Mouse (Mus musculus) Muller cell, postnatal 12 days (primary cell): Measurements from ENCODE around the gene Hcn2.

ENCODE experiments used
- DNase-seq: peaks from one replicate; pipeline ENCODE4 v3.0.0-alpha.2; 2015; ENCODE audit errors: inconsistent ontology term

The Hcn2 gene

DNA sequence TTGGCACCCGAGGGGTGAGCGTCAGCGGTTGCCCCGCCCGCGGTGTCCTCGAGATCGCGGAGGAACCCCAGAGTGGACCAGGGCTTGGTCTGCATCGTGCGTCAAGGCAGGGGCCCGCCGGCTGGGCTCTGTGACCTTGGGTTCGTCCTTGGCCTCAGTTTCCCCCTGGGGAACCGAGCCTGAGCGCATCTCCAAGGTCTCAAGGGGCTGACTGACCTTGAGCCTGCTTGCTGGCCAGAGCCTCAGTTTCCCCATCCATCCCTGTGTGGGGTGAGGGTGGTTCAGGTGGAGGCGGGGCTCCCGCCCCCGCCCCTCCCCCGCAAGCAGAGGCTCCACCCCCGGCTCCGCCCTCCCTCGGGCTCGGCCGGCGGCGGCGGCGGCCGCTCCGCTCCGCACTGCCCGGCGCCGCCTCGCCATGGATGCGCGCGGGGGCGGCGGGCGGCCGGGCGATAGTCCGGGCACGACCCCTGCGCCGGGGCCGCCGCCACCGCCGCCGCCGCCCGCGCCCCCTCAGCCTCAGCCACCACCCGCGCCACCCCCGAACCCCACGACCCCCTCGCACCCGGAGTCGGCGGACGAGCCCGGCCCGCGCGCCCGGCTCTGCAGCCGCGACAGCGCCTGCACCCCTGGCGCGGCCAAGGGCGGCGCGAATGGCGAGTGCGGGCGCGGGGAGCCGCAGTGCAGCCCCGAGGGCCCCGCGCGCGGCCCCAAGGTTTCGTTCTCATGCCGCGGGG is at the start of gene Hcn2:
Hcn2 (plus strand) TSS at position 381 of the 734 bp plus-strand sequence.
- no peak for DNase-seq

DNA sequence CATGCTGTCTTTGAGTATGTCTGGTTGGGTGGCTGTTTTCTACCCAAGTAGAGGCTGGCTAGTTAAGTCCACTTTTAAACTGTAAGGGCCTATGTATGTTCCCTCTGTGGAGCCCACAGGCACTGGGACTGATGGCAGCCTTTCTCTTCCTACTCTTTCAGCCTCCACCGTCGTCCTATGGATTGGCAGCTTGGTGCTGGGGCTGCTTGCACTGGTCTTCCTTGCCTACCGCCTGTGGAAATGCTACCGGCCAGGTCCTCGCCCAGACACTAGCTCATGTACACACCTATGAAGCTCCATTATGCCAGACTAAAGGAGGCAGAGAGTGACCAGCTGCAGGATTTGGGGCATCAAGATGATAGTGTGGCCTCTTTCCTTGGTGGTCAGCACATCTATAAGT is 48.4 kb upstream of the Hcn2 start:
- DNase-seq: no peak

DNA sequence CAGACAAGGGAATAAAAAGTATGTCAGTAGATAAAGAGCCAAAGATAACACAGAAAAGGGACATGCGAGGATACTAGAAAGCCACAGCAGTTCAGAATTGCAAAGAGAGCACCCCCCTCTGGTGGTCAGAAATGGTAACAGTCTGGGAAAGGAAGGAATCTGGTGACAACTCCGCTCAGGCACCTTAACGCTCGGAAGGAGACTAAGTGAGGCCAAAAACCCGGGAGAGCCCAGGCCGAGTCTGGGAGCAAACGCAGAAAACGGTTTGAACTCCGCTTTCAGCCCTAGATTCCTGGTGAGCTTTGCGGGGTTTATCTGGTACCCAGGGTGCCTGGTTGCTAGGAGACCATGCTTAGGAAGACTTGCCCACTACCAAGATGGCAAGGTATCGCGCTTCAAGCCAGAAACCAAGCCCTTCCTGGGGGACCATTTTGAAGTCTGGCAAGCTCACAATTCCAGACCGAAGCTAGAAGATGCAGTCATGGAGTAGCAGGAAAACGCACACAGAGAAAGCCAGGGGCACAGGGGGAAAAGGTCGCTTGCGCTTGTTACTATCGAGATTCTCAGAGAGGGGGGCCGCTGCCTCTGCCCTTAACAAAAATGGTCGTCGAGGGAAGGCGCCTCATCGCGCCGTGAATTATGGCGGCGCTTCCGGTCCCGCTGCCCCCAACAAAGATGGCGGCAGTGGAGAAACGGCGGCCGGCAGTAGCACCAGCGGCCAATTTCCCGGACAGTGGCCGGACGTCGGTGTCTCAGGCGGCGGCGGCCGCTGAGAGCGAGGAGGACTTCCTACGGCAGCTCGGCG is 47.5 kb upstream of the Hcn2 start, which contains the start of gene Tpgs1:
Tpgs1 (plus strand) TSS at position 599 of the 805 bp plus-strand sequence.
- peak; percentile 97 for DNase-seq

DNA sequence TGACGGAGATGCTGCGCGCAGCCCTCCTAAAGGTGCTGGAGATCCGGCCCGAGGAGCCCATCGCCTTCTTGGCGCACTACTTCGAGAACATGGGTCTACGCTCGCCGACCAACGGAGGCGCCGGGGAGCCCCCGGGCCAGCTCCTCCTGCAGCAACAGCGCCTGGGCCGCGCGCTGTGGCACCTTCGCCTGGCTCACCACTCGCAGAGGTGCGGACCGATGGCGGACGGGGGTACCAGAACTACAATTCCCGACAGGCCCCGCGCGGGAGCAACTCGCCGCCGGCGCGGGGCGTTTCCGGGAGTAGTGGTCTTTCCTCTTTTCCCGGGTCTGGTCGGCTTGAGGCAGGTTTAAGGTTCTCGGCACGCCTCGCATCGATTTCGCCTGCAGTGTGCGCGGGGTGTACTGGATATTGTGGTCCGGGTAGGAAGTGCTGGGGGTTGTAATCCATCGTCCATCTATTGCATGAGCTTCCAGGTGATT is 46.8 kb upstream of the Hcn2 start:
- peak; percentile 70 for DNase-seq

DNA sequence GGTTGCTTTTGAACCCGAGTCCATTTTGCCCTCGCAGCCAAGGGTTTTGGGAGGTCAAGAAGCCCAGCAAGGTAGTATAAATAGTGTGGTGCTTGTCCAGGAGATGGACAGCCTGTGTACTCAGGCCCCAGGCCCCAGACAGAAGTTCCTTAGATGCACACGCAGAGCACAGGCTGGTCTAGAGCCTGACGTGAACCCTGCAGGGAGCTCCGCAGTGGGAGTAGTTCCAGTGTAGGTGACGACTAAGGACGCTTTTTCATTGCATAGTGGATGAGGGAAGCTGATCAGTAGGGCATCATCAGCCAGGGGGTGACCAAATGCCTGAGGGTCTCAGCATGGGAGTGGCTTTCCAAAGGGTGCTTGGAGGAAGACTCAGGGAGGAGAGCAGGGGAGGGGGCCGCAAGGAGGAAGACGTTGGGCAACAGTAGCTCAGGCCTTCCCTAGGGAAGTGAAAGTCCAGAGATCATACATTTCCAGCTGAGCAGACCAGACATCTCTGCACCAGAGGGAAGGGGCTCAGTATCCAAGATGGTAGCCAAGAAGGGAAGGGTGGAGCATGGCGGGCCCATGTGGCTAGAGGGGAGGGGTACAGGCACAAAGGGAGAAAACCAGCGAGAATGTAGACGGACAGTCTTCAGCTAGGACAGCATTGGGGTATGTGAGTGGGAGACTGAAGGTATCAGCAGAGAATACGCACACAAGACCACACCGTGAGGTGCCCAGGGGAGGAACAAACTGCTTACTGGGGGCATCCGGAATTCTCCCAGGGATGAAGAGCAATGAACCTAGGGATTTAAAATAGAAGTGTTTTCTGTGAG is 46.2 kb upstream of the Hcn2 start:
- DNase-seq: no peak

DNA sequence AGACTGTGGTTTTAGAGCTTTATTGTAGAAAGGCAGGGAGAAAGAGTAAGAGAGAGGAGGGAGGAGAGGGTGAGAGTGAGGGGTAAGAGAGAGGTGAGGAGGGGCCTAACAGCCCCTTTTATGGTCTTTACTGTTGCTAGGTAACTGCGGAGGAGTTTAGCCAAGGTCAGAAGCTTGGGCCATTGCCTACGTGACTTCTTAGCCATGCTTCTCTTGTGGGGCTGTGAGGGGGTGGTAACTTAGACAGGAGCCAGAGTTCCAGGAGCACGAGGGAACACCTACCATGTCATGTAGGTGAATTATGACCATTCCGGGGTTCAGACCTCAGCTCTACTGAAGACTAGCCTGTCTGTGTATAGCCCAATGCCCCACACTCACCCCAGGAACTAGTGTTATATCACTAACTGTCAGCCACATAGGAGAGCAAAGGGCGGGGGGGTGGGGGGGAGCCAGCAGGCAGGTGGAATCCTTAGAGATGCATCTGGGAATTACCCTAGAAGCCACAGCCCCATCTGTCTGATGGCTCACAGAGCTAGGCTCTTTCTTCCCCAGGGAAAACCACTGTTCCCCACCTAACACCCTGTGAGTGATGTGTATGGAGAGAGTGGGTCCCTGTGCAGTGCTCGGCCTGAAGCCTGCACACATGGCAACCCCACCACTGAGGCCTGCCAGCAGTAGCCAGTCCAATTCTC is 44.9 kb upstream of the Hcn2 start:
- DNase-seq: no peak

DNA sequence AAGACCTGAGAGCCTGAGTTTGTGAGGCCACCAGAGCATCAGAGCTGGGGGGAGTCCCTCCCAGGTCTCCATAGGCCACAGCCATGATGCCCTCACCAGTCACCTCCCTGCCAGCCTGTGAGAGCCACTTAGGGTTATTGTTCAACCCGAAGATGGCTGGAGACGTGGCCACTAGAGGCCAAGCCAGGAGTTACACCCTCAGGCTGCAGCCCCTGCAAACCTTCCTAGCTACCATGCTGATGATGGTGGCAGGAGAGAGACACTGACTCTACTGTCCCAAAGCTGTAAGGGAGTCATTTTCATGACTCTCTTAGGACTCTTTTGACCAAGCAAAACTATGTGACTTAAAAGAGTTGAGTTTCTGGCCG is 44.4 kb upstream of the Hcn2 start:
- DNase-seq: no peak

DNA sequence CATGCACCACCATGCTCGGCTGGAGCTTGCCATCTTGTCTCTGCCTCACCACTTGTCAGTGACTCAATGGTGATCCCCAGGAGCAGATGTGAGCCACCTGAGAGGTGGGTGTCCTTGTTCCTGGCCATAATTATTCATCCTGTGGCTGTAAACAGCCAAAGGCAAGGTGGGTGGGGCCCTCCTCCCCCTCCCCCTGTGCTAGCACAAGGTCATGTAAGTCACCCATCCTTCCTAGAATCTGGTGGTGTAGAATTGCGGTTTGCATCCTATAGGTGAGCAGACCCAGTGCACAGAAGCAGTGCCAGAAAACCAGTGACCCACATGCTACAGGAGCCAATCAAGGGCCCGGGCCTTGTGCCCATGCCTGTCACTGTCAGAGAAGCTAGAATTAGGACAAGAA is 43.4 kb upstream of the Hcn2 start:
- no peak for DNase-seq

DNA sequence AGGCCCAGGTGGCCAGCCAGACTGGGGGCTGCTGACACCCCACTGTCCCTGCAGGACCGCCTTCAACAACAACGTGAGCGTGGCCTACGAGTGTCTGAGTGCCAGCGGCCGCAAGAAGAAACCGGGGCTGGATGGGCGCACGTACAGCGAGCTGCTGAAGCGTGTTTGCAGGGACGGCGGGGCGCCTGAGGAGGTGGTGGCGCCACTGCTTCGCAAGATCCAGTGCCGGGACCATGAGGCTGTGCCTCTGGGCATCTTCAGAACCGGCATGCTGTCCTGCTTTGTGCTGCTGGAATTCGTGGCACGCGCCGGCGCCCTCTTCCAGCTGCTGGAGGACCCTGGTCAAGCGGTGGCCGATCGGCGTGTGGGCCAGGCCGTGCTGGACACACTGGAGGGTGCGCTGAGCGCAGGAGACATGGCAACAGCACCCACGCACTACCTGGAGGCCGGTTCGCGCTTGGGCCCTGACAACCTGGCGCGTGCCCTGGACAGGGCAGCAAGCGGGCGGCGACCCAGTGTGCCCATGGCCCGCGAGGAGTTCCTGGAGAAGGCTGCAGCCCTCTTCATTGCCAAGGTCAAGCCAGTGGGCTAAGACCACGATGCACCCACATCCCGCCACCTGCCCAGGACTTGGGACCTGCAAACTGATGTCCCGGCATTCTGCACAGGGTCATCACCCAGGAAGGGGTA is 40.9 kb upstream of the Hcn2 start:
- DNase-seq: no peak

DNA sequence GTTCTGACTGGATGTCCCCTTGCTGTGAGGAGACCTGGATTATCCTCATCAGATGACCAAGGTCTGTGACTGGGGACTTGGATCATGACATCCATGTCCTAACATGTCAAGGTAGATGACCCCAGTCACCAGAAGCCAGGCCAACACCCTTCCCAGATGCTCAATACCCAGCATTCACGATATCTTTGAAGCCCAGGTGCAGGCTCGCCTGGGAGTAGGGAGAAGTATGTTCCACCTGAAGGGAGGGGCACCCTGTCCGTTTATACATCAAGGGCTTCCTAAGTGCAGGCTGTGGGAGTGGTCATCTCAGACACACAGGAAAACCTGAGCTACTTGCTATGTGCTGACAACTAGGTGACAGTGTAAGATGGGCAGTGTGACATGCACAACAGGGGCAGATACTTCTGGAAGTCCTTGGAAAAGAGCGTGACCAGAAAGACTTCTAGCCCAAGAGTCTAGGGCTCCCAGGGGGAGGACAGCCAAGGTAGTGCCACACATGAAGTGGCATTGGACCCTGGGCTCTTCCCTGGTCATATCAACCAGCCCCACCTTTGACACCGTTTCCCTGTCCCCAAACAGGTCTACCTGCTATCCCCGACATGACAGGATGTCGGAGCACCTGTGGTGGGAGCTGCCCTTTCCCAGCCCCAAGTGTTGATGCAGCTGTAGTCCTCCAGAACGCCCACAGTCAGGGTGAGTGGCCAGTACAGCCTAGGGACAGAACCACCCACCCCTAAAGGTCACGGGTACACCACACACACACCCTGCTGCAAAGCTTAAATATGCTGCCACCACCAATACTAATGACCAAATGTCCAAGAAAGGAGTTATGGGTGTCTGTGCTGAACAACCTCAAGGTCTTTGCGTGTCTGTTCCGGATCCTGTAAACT is 35.6 kb upstream of the Hcn2 start:
- DNase-seq: no peak

DNA sequence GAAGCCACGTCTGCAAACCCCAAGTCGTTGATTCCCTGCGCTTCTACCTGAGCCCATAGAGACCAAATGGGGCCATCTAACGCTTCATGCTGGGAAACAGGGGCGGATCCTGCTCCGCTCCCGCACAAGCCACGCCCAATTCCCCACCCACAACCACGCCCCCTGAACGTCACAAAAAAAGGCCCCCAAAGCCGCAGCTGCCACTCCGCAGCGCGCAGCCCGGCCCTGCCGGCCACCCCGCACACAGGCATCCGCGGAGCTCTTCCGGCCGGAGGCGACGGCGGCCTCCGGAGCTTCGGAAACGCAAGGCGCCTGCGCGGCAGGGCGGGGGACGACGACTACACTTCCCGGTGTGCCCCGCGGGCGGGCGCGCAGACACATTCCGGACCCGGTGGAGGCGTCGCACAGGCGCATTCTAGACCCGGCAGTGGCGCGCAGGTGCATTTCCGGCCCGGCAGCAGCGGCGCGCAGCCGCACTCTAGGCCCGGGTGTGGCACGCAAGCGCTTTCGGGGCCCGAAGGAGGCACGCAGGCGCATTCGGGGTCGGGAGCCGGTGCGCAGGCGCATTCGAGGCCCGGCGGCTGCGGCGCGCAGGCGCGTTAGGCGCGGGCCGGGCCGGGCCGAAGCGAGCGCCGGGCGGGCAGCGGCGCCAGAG is 34.7 kb upstream of the Hcn2 start, which contains the start of gene Cdc34:
Cdc34 (plus strand) TSS at position 605 of the 655 bp plus-strand sequence.
- DNase-seq: peak; percentile 100

DNA sequence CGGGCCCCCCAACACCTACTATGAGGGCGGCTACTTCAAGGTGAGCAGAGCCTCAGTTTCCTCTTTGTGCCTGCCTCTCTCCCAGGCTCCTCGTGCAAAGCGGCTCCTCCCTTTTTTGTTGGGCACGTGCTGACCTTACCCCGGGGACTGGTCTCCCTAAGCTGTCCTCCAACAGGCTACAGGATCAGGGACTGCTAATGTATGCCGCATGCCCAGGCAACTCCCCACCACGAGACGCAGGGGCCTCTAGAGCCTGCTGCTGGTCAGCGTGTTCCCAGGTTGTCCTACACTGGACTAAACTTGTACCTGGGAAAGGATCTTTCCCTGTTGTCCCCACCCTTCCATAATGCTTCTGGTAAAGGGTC is 33.9 kb upstream of the Hcn2 start:
- peak; percentile 38 for DNase-seq

DNA sequence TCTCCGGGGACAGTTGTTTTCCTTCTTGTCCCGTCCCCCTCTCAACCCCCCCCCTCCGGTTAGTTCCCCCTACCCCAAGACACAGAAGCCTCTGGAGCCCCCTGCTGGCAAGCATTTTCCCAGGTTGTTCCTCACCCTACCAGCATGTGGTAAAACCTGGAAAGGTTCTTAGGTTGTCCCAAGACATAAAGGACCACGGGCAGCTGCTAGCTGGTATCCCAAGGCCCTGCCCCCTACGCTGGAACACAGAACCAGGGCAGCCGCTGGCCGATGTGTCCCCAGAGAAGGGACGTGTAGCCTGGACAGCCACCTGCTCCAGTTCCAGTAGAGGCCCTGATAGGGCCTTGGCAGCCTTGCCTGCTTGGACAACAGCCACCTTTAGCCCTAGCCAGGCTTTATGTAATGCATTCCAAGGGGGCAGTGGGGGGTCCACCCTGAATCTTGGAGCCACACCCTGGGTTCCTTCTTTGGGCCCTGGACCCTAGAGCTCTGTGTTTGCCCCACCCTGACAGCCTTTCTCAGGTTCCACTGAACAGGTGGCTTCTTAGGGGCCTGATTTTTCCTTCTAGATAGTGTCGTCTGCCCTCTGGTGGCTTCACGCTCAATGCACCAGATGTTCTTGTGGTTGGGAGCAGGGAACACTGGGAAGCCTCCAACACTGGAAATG is 33.4 kb upstream of the Hcn2 start:
- DNase-seq: peak; percentile 66

DNA sequence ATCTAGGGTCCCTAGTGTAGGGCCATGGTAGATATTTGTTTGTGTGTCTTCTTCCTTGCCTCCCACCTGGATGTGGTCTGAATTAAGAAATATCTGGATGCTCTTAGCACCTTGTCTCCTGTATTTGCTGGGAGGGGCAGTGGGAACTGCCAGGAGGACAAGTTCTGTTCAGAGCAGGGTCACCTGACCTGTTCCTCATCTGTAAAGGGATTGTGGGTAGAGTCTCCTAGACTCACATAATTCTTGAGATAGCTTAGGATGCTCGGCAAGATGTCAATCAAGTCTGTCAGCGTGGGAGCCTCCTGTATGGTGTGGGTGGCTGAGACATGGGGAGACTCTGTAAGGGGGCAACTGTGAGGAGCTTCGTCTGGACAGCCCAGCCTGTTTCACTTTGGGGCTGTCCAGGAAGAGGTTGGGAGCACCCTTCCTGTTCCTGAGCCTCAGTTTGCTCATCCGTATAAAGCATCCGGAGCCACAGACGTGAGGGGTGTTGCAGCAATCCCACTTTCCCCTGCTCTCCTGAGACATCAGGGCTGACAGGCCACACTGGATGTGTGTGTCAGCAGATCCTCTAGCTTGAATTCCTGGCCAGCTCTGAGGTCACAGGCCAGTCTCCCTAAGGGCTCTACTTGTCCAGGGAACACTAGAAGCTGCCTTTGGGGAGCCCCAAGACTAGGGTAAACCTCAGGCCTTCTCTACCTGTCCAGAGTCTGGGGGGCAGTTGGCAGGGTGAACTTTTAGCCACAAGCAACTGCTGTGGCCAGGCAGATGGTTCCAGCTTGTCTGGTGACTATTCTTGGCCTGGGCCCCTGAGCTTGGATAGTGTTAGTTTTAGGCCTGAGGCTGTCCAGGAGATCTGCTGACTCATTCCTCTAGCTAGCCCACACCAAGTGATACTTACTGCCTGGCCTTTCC is 32.5 kb upstream of the Hcn2 start:
- peak; percentile 54 for DNase-seq

DNA sequence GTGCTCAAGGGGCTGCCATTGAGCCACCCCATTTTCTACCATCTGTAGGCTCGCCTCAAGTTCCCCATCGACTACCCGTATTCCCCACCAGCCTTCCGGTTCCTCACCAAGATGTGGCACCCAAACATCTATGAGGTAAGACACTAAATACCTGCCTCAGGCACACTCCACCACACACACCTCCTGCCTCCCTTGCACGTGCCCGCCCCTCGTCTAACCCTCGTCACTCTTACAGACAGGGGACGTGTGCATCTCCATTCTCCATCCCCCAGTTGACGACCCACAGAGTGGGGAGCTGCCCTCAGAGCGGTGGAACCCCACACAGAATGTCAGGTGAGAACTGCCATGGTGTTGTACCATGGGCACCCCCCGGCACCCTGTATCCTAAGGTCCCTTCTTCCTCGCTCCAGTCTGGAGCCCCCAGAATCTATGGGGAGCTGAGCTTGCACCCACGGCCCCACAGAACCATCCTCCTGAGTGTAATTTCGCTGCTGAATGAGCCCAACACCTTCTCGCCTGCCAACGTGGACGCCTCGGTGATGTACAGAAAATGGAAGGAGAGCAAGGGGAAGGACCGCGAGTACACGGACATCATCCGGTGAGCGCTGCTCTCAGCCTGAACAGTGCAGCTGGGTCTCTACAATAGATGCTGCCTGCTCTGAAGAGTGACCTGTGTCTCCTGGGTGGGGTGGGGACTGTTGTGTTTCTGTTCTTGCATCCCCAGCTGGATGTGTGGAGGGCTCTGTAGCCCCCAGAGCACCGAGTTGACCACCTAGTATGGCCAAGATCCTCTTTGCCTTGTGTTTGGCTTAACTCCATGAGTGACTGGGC is 31.4 kb upstream of the Hcn2 start:
- no peak for DNase-seq

DNA sequence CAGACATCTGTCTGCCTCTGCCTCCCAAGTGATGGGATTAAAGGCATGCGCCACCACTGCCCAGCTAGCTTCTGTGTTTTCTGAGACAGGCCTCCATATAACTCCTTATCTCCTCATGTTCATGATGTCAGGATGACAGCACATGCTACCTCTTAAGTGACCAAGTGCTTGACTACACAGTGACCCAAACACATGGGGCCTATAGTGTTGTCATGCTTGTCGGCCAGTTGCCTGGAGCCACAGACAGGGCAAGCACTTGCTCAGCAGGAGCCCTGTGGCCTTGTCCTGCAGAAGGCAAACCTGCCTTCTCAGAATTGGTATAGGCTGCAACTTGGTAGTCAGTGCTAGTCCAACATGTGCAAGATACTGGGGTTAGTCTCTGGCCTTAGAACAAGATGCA is 30.2 kb upstream of the Hcn2 start:
- no peak for DNase-seq

DNA sequence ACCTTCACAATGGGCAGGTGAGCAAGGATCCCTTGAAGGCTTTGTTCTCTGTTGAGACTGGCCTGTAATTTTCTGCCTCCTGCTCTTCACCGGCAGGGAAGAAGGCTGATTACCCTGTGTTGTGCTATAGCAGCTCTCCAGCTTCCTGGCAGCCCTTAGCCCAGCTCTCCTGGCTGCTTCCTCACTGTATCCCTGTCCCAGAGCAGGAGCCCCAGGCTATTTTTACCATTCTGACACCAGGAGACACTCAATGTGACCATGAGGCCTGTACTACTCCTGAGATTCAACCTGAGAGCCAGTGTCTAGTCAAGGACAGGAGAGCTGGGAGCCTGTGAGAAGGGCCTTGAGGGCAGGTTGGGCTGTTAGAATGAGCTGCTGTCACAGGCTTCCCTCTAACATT is 29.7 kb upstream of the Hcn2 start:
- no peak for DNase-seq
